Mouse (Mus musculus): ENCODE measurements around the gene Phf13.
A peak's percentile ranks its signal among the peaks of the same experiment; 100 is the strongest.

- no peak for TF ChIP-seq EP300 (IDR thresholded peaks at IDR 0.05)
- TF ChIP-seq CTCF (IDR thresholded peaks at IDR 0.05): peak; percentile 38
These were observed 25.6 kb upstream of the Phf13 start for GRCm38 (mm10) chr4:152021568-152022097.
